Mouse (Mus musculus): ENCODE results near the gene Rnf167. TPM values are rescaled to one million over a fixed set of nuclear protein-coding genes. Genes with fewer than 3 reads are reported as not detected.

The Rnf167 gene
- polyA plus RNA-seq, 1 experiment = 346 TPM

- WGBS = 95% methylated on average over 2 of the region's 2 CpGs
- DNase-seq = no peak
- Histone ChIP-seq H3K4me1 (replicated peaks; ENCODE audit: control insufficient read depth, insufficient read depth, low read length) (peaks cover 6% of the 10 kb centered on the region), H3K36me3 (ENCODE audit: control insufficient read depth, insufficient read depth, low read length) (peaks cover 7% of the 10 kb centered on the region), H3K27ac (ENCODE audit: control insufficient read depth, insufficient read depth, low read length) (no peak overlapping the region), H3K27me3 (ENCODE audit: control insufficient read depth, insufficient read depth, low read length) (no peaks in the 10 kb centered on the region), H3K4me3 (ENCODE audit: control insufficient read depth, insufficient read depth, low read length) (no peak overlapping the region)
- TF ChIP-seq CTCF (IDR thresholded peaks at IDR 0.05; ENCODE audit: borderline replicate concordance, control insufficient read depth, extremely low read depth, insufficient read depth, low read length, poor library complexity) (no peak), POLR2A (IDR thresholded peaks at IDR 0.05; ENCODE audit: control insufficient read depth, extremely low read depth, insufficient read depth, low read length, poor library complexity) (no peak)
Observed at GRCm38 (mm10) chr11:70678576-70678975, 31.5 kb downstream of the Rnf167 start.

- H3K27me3 ChIP-seq (ENCODE audit: control insufficient read depth, insufficient read depth, low read length) = no peaks in the 10 kb centered on the region
- no peak for DNase-seq
- peaks cover 10% of the 10 kb centered on the region for H3K36me3 ChIP-seq (ENCODE audit: control insufficient read depth, insufficient read depth, low read length)
- 94% methylated on average over 8 of the region's 8 CpGs for WGBS
- H3K27ac ChIP-seq (ENCODE audit: control insufficient read depth, insufficient read depth, low read length) = no peak overlapping the region
- H3K4me3 ChIP-seq (ENCODE audit: control insufficient read depth, insufficient read depth, low read length) = no peak overlapping the region
- no peak for TF ChIP-seq POLR2A (IDR thresholded peaks at IDR 0.05; ENCODE audit: control insufficient read depth, extremely low read depth, insufficient read depth, low read length, poor library complexity)
- H3K4me1 ChIP-seq (replicated peaks; ENCODE audit: control insufficient read depth, insufficient read depth, low read length) = peaks cover 3% of the 10 kb centered on the region
Observed at GRCm38 (mm10) chr11:70679361-70679760, 32.3 kb downstream of the Rnf167 start.

- no peak for DNase-seq
- WGBS = 54% methylated on average over 8 of the region's 8 CpGs
- H3K4me3 ChIP-seq (ENCODE audit: control insufficient read depth, insufficient read depth, low read length) = no peak overlapping the region
- H3K27ac ChIP-seq (ENCODE audit: control insufficient read depth, insufficient read depth, low read length) = no peak overlapping the region
- TF ChIP-seq POLR2A (IDR thresholded peaks at IDR 0.05; ENCODE audit: control insufficient read depth, extremely low read depth, insufficient read depth, low read length, poor library complexity) (no peak), CTCF (IDR thresholded peaks at IDR 0.05; ENCODE audit: borderline replicate concordance, control insufficient read depth, extremely low read depth, insufficient read depth, low read length, poor library complexity) (no peak)
- H3K36me3 ChIP-seq (ENCODE audit: control insufficient read depth, insufficient read depth, low read length) = peaks cover 10% of the 10 kb centered on the region
- no peaks in the 10 kb centered on the region for H3K4me1 ChIP-seq (replicated peaks; ENCODE audit: control insufficient read depth, insufficient read depth, low read length)
- no peaks in the 10 kb centered on the region for H3K27me3 ChIP-seq (ENCODE audit: control insufficient read depth, insufficient read depth, low read length)
Observed at GRCm38 (mm10) chr11:70679894-70680293, 32.9 kb downstream of the Rnf167 start.

GRCm38 (mm10) chr11:70681170-70681569 is 34.1 kb downstream of the Rnf167 start:
- 96% methylated on average over 12 of the region's 12 CpGs for WGBS
- Histone ChIP-seq H3K4me3 (ENCODE audit: control insufficient read depth, insufficient read depth, low read length) (no peak overlapping the region), H3K27ac (ENCODE audit: control insufficient read depth, insufficient read depth, low read length) (no peak overlapping the region), H3K27me3 (ENCODE audit: control insufficient read depth, insufficient read depth, low read length) (no peaks in the 10 kb centered on the region), H3K4me1 (replicated peaks; ENCODE audit: control insufficient read depth, insufficient read depth, low read length) (no peaks in the 10 kb centered on the region), H3K36me3 (ENCODE audit: control insufficient read depth, insufficient read depth, low read length) (peaks cover 10% of the 10 kb centered on the region)
- TF ChIP-seq CTCF (IDR thresholded peaks at IDR 0.05; ENCODE audit: borderline replicate concordance, control insufficient read depth, extremely low read depth, insufficient read depth, low read length, poor library complexity) (no peak), POLR2A (IDR thresholded peaks at IDR 0.05; ENCODE audit: control insufficient read depth, extremely low read depth, insufficient read depth, low read length, poor library complexity) (no peak)
- no peak for DNase-seq

- Histone ChIP-seq H3K4me1 (replicated peaks; ENCODE audit: control insufficient read depth, insufficient read depth, low read length) (peaks cover 4% of the 10 kb centered on the region; the same call in 1 of the 2 replicates), H3K27ac (ENCODE audit: control insufficient read depth, insufficient read depth, low read length) (no peak overlapping the region), H3K36me3 (ENCODE audit: control insufficient read depth, insufficient read depth, low read length) (peaks cover 10% of the 10 kb centered on the region), H3K4me3 (ENCODE audit: control insufficient read depth, insufficient read depth, low read length) (no peak overlapping the region), H3K27me3 (ENCODE audit: control insufficient read depth, insufficient read depth, low read length) (no peaks in the 10 kb centered on the region)
- DNase-seq = no peak
- WGBS = 88% methylated on average over 11 of the region's 11 CpGs
- TF ChIP-seq POLR2A (IDR thresholded peaks at IDR 0.05; ENCODE audit: control insufficient read depth, extremely low read depth, insufficient read depth, low read length, poor library complexity) = no peak
- no peak; the same call in 1 of the 2 replicates for TF ChIP-seq CTCF (IDR thresholded peaks at IDR 0.05; ENCODE audit: borderline replicate concordance, control insufficient read depth, extremely low read depth, insufficient read depth, low read length, poor library complexity)
Observed at GRCm38 (mm10) chr11:70681897-70682581, 35.0 kb downstream of the Rnf167 start.

- Histone ChIP-seq H3K36me3 (ENCODE audit: control insufficient read depth, insufficient read depth, low read length) (peaks cover 10% of the 10 kb centered on the region), H3K4me3 (ENCODE audit: control insufficient read depth, insufficient read depth, low read length) (no peak overlapping the region), H3K27me3 (ENCODE audit: control insufficient read depth, insufficient read depth, low read length) (no peaks in the 10 kb centered on the region), H3K4me1 (replicated peaks; ENCODE audit: control insufficient read depth, insufficient read depth, low read length) (peaks cover 10% of the 10 kb centered on the region), H3K27ac (ENCODE audit: control insufficient read depth, insufficient read depth, low read length) (no peak overlapping the region)
- WGBS = 93% methylated on average over 5 of the region's 5 CpGs
- TF ChIP-seq CTCF (IDR thresholded peaks at IDR 0.05; ENCODE audit: borderline replicate concordance, control insufficient read depth, extremely low read depth, insufficient read depth, low read length, poor library complexity) = no peak
- no peak for TF ChIP-seq POLR2A (IDR thresholded peaks at IDR 0.05; ENCODE audit: control insufficient read depth, extremely low read depth, insufficient read depth, low read length, poor library complexity)
- no peak for DNase-seq
Observed at GRCm38 (mm10) chr11:70683640-70684039, 36.6 kb downstream of the Rnf167 start.
